Mouse (Mus musculus) thymus, postnatal 36 days (tissue): ENCODE measurements around the gene Tssk1.
A peak's percentile ranks its signal among the peaks of the same experiment; 100 is the strongest.

Experiments used
- DNase-seq, 2 experiments: peaks; one replicate each; pipeline ENCODE4 v3.0.0; 2022; ENCODE audit warnings: mixed read lengths in 2 of 2

Tssk1 gene

DNA sequence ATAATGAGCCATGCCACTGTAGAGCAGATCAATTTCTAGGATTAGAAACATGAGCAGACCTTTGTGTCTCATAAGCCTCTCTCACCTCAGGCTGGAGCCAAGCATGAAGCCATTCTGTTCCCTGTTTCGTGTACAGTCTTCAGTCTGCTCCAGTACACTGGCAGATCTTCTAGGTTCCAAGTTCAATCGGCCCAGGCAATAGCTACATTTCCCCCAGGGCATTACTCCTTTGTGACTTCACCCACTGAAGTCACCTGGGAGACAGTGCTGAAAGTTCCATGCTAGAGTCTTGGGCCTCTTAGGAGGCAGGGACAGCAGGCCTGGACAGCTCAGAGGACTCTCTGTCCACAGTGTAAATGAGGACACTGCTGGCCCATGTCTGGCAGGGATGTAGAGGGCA is at the start of gene Tssk1:
TSS of gene Tssk1 (plus strand) at position 301 of the 400 bp plus-strand sequence.
- no peak for DNase-seq

DNA sequence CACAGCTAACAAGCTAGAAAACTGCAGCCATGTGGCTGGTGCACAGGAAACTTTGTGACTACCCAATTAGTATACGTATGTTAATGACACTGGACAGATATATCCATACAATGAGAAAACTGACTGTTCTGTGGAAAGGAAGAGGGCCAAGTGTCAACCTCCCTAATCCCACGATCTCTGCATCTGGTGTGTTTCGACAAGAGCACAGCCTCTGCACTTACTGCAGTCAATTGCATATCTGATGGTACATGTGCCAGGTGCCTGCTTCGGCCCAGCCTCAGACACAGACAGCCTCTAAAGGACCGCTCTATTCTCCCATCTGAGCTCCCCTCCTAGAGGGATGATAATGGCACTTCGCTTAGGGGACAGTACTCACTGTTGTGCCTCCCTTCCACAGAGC is 45.6 kb upstream of the Tssk1 start:
- DNase-seq = no peak

DNA sequence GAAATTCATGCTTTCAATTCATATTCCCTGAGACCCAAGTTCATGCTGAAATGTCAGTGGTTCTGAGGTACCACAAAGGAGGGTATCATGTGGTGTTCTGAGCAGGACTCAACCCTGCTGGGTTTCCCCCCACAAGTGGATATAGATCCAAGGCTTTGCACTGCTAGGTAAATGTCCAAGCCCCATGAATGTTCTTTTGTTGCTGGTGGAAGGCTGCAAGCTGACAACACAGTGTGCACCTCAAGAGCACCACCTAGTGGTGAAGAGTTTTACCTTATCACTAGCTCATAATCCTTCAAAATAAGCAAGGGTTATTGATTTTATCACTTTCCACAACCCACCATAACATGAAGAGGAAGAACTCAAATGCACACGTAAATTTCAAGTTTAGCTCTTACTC is 45.1 kb upstream of the Tssk1 start:
- no peak for DNase-seq

DNA sequence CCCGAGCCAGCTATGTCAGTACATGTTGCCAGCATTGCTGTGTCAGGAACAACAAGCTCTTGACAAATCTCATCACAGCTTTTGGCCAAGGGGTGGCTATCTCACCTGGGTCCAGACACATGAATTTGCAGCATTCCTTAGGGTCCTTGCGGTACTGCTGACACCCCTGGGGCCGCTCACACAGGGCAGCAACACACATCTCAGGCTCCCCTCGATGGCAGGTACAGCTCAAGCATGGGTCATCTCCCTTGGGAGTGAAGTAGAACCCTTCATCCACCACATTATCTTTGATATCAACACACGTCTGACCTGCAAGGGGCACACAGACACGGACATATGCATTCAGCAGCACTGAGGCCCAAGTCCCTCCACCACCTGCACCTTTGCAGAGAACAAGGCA is 44.5 kb upstream of the Tssk1 start:
- DNase-seq = no peak

DNA sequence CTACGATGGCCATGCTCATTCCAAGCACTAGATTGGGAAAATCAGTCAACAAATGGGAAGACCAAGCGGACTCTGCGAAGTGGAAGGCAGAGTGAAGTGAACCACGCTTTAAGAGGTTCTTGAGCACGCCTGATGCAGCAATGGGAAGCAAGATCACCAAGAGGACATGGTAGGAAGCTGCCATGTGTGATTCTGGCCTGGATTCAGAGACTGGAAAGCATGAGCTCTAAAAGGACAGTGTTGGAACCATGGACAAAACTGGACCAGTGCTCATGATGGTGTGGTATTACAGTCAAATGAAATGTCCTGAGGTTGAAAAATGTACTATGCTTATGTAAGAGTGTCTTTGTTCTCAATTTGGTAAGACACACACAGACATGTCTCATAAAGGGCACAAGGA is 42.7 kb upstream of the Tssk1 start:
- no peak for DNase-seq

DNA sequence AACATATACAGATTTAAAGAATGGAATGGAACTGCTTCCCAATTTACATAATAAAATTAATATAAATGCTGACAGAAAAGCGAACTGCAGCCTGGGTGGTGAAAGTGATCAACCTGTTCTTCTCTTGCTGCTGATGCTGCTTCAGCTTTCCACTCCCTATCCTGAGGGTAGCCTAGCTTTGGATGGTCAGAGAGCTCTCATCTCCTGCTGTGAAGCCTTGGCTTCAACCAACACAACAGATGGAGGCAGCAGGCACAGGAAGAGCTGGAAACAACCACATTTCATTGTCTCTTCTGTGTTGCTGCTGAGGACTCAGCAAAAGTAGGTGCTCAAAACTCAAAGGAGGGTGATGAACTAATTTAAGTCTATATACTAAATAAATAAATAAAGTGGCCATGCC is 42.2 kb upstream of the Tssk1 start:
- no peak for DNase-seq

DNA sequence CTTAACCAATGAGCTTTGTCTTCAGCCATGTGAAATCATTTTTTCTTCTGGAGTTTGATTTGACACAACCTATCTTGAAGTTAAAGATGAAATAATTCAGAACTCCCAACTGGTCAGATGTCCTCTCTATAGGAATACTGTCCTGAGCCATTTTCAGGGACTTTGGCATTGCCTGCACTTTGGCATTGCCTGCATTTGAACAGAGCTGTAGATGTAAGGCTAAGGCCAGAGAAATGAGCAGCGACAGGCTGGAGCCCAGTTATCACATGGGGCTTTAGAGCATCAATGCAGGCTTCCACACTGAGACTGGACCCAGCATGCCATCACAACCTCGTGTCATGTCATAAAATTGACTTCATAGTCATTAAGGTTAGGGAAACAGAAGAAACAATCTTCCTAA is 40.8 kb upstream of the Tssk1 start:
- DNase-seq = no peak

DNA sequence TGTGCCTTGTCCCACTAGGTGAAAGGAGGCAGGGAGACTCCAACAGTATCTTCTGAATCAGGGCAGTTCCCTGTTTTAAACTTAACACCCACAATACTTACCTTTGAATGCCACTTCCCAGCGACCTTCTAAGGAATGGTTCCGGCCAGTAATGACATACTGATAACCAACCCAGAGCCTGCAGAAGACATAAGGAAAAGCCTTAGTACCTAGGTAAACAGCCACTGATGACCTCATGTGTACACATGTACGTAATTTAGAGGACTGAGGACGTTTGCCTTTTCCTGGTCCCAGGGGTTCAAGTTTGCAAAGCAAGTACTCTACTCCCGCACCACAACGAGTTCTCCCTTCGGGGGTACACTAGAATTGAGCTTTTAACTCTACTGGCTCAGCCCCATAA is 36.9 kb upstream of the Tssk1 start:
- DNase-seq = no peak

DNA sequence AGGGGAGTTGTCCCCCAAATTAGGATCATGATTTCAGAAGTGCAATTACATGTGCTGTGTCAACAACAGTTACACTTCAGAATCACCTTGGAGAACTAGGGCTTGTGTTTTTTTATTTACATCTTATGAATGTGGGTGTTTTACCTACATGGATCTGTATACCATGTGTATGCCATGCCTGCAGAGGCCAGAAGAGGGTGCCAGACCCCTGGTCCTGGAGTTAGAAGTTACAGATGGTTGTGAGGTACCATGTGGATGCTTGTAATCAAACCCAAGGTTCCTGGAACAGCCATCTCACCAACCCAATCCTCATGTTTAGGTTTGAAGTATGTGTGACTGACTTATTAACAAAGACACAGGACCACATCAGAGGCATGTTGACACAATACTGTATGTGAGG is 35.4 kb upstream of the Tssk1 start:
- DNase-seq = no peak

DNA sequence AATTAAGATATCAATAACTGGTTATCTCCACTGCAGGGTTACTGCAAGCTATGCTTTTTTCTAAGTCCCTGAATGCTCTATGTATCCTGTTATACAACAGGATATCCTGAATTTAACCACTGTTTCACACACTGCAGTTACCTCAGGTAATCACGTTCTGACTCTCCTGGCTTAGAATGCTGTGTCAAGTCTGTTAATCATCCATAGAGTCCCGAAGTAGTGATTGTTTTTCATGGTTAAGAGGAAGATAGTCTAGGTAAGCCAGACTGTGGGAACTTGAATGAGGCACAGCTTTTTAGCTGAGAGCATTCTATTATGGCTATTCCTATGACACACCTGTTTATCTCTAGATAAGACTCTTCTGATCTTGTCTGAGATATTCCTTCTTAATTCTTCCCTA is 28.7 kb upstream of the Tssk1 start:
- DNase-seq = no peak

DNA sequence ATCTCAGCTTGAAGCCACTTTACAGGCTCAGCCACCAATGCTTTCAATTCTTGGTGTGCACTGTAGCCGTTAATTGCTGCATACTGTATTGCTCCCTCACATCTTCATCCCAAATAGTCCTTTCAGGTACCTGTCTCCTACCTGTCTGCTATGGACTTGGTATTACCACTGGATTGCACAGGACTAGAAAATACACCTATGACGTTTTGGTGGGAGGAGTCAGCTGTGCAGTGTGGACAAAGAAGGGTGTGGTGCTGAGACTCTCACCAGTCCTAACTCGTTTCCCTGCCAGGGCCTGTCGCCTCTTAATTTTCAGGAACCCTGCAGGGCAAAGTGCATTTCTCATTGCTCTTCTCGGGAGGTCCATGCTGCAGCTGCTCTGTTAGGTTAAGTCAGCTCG is 28.3 kb upstream of the Tssk1 start:
- no peak for DNase-seq

DNA sequence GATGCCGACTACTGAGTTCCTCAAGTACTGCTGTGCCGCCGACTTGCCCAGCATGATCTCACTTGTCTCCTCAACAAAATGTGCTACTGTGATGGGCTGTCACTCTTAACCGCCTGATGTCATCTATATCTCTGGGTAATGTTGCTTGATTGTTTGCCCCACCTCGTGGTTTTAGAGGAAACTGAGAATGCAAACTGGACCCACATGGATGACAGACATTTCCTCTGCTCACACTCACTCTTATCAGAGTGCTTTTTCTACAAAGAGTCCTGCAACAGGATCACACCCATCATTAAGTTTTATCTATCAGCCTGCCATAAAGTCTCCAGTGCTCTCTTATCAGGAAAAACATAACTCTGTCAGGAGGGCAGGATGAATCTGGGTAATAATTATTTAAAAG is 22.8 kb upstream of the Tssk1 start:
- no peak for DNase-seq

DNA sequence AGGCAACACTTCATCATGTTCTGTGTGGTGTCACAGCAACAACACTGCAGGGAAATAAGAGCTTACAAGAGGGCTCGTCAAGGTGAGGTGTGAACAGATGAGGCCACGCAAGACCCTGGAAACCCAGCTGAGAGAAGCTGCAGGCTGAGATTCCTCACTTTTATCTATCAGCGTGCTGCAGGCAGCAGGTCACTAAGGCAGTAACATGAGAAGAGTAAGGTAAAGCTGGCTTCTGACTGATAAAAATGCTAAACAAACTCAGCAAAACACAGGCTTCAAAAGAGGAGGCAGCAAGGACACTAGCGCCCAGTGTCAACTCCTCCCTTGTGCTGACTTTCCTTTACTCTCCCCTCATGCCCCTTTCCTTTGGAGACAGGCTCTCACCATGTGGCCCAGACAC is 21.0 kb upstream of the Tssk1 start:
- DNase-seq = no peak

DNA sequence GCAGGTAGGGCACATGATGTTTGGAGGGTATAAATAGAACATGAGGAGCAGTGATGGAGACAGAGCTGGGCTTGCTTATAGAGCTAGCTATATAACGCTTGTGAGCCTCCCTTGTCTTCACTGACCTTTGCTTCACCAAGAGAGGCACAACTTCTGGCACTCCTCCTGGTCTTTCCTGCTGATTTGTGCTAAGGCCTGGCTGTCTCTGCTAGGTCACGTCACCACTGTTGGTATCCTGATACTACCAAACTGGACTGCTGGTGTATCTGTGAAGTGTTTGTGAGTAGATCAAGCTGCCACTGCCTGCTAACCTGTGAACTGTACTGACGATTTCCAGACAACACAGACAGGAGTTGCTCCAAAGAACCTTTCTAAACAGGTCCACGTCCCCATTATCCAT is 18.8 kb upstream of the Tssk1 start:
- DNase-seq = no peak

DNA sequence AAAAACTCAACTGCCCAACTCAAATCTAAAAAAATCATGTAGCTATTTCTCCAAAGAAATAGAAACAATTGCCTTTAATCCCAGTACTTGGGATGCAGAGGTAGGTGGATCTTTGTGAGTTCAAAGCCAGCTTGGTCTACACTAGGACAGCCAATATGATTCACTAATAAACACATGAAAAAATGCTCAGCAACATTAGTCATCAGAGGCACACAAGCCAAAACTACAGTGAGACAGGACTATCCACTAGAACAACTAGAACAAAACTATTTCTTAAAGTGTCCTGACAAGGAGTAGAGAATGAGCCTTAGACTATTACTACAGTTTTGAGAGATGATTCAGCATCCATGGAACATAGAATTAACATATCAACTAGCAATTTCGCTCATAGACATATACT is 17.9 kb upstream of the Tssk1 start:
- DNase-seq = no peak

DNA sequence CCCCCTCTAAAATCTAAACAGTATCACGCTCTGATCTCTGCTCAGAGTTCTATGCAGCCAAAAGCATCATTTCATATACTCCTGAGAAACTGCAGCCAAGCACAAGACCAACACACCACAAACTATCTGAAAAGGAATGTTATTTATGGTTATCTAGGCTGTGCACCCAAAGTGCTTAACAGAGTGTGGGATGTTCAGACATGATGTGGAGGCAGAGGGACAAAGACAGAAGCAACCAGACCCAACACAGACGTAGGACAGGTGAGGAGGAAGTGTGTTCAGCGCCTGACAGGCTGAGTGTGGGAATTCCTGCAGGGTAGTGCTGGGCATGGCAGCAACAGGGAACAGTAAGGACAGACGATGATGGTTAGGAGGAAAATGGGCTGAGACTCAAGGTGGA is 14.5 kb upstream of the Tssk1 start:
- no peak for DNase-seq

DNA sequence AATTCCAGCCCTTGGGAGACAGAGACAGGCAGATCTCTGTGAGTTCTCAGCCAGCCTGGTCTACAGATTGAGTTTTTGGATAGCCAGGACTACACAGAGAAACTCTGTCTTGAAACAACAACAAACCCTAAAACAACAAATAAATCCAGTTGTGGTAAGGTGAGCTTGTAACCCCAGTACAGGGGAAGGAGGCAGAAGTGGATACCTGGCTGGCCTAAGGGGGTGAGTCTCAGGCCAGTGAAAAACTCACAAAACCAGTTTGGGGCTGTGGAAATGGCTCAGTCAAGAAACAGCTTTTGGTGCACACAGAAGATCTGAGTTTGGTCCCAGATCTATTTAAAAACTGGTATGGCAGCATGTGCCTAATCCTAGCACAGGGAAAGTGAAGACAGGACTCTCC is 11.8 kb upstream of the Tssk1 start:
- DNase-seq = no peak

DNA sequence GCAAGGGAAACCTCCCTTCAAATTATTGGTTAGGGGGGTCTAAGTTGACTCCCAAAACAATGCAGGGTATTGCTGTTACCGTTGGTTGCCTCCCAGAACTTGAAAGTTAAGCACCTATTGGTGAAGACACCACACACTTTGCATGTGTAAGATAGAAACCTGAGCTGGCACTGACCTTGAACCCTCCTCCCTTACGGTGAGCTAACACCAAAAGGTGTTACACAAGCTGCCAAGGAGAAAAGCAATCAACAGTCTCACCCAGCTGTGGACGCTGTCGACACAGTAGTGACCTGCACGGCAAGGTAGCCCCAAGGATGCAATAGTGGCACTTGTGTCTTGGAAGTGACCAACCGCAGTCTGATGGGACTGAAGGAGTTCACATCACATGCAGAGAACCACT is 9.9 kb upstream of the Tssk1 start:
- DNase-seq = no peak

DNA sequence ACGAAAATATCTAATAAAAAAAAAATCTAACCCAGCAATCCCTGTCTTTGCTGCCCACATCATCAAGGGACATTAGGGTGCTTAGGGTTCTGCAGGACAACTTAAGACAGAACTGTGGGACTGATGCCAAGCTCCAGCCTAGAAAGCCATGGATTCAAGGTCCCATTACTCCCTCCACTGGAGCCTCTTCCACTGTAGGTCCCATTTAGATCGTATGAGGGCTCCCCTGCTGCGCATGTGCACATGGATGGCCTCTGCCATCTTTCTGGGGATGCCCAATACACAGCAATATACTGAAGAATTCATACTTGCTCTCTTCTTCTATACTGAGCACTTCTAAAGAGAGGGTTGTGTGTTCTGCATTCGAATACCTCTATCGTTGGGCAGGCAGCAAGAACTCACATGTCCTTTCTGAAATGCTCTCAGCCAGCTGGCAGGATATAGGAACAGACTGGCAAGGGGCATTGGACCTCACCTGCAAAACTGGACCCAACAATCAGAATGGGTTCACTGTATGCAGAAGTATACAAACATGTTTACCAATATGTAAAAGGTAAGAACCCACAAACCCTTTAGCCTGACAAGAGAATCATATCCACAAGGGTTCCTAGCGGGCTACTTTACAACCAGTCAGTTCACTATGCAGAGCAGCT is 4.2 kb upstream of the Tssk1 start:
- DNase-seq = no peak

DNA sequence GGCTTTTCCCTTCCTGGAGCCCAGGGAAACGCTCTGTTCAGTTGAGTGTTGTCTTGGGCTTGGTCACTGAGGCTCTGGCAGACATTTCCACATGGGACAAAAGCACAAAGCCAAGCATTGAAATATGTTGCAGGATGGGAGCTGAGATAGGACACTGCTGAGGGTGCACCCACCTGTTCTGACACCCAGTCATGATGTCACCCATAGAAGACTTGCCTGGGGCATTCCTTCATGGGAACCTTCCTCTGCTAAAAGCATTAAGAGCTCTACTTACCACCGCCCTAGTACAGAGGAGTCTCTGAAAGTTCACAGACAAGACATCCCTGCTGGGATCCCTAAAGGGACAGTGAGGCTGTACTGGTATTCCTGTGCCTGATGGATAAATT is 3.7 kb upstream of the Tssk1 start:
- no peak for DNase-seq

DNA sequence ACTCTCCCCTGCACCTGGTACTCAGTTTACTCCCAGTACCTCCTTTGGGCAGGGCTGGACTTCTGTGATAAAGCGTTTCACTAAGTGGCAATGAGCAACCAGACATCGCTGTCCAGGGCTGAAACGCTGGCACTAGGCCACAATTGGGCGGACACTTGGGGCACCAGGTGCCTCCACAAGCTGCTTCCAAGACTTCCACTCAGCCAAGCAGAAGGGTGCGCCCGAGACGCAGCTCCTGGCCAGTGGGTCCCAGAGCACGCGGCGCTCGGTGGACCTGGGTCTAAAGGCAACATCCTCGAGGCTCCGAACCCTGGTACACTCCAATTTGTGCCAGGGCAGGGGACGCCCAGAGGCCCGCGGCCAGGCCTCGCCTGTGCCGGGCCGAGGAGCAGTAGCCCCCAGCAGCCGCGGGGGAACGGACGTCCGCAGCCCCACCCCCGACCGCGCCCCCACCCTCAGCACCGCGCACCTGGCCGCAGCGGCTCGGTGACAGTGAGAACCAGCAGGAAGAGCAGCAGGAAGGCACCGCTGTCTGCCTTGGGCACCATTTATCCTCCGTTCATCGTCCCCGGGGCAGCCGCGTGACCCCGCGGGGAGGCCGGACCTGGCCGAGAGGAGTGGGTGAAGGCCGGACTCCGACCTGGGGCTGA is 3.0 kb upstream of the Tssk1 start:
- DNase-seq = no peak

DNA sequence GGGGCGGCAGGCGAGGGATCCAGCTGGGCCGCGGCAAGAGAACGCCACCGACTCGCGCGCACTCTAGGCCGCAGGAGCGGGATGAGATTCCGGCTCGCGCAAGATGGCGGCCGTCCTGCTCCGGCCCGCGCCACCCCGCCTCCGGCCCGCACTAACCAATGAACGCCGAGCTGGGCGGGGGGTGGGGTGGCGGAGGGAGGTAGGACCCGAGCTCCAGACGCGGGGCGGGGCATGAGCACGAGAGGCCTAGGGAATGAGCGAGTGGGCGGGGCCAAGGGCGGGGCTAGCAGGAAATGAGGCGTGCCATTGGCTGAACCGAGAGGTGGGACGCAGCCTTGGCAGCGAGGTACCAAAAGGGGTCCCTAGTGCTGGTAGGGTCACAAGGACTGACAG is 2.5 kb upstream of the Tssk1 start, which contains the start of gene Gm20518:
TSS of gene Gm20518 (minus strand) at position 105 of the 393 bp plus-strand sequence.
- DNase-seq = peak; percentile 99 to 100

DNA sequence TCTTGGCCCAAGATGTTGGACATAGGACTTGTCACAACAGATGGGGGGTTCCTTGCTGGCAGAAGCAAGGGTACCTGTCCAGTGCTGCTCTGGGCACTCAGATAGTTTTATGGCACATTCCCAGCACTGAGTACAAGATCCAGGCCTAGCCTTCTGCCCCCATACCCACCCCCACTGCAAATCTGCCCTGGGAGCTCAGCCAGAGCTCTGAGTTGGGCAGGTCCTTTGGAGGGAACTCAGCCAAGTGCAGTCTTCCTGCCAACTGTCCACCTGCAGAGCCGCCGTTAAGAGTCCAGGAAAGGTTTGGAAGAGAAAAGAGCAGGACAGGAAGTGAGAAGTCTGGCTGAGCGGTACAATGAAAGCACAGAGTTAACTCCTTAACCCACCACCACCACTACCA is 1.4 kb upstream of the Tssk1 start:
- DNase-seq = no peak

DNA sequence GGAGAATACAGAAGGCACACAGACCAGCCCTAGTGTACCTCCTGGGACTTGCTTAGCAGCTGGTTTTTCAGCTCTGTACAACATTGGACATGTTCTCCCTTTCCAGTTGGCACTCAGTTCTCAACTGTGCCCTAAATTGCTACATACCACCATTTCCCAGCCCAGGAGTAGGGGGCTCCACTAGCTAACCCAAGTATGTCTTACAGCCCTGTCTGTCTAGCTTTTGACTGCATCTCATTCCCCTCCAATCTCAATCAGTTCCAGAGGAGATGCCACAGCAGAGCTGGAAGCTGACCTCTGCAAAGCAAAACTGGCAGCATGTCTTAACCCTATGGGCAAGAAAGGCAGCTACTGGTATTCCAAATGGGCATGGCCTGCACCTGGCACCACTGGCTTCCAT is 2.1 kb downstream of the Tssk1 start:
- no peak for DNase-seq

DNA sequence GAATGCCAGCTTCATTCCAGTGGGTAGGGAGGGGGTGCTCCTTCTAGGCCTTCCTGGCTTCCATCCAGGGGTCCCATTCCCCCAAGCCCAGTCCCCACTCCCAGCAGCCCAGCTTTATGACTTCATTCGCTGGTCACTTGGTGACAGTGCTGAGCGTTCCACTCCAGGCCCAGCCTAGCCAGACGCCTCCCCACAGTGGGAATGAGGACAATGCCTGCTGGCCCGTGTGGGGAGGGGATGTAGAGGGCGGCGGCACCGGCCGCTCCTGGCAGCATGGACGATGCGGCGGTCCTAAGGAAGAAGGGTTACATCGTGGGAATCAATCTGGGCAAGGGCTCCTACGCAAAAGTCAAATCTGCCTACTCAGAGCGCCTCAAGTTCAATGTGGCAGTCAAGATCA is 4.4 kb downstream of the Tssk1 start, which contains the start of the genes Dgcr2 and Tssk2:
TSS of gene Dgcr2 (minus strand) at position 101 of the 400 bp plus-strand sequence.
TSS of gene Tssk2 (plus strand) at position 176 of the 400 bp plus-strand sequence.
- DNase-seq = no peak
